Mouse (Mus musculus): Measurements from ENCODE around the gene Igfbp7.
"Not testable (repeated sequence)": the region's sequence is repeated elsewhere in the genome, so short reads cannot be mapped to it uniquely, and the experiment has no call there.

The Igfbp7 gene

GRCm38 (mm10) chr5:77407341-77408298 lies at the start of gene Igfbp7:
Gene Igfbp7 (minus strand): TSS chr5:77408041.
- DNase-seq (ENCODE audit: low read depth, low spot score), result peak; percentile 56

- no peak for DNase-seq (ENCODE audit: low read depth, low spot score)
Observed at GRCm38 (mm10) chr5:77452103-77452502, 44.3 kb upstream of the Igfbp7 start.

- DNase-seq (ENCODE audit: low read depth, low spot score), result no peak
Observed at GRCm38 (mm10) chr5:77449531-77449930, 41.7 kb upstream of the Igfbp7 start.

DNA sequence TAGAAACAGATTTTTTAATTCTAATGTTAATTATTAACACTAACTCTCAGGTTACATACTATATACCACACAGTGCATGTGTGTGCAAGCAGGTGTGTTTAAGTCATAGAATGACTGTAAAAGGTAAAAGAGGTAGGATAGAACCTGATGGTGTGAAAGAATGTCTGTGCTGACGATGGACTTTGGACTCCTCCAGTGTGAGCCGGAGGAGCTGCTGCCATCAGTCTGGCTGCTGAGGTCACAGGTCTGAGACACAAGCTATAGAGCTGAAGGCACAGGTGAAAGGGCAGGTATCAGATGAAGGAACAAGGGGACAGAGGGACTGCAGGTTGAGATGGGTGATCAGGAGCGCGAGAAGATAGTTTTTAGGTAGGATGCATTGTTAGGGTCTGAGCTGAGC lies 37.6 kb upstream of the Igfbp7 start:
- DNase-seq (ENCODE audit: low read depth, low spot score), result no peak

DNA sequence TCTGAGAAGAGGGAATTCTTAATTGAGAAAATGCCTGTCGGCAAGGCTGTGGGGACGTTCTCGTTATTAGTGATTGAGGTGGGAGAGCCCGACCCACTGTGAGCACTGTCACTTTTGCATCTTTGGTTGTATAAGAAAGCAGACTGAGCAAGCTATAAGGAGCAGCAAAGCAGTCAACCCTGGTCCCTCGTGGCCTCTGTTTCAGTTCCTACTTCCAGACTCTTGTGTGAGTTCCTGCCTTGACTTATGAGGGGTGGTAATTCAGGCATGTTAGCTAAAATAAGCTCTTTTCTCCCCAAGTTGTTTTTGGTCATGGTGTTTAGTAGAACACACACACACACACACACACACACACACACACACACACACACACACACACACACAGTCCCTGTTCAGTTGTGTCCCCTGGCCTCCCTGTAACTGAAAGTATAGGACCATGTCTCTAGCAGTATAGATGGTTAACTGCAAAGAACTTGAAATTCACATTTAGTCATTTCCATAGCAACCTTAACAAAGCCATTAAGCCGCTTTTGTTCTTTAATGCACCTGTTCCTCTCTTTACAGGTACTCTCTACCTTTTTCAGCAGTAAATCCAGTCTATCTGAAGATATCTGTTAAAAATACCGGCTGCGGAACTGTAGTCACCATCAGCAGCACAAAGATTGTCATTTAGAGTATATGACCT lies 36.2 kb upstream of the Igfbp7 start:
- no peak for DNase-seq (ENCODE audit: low read depth, low spot score)

- DNase-seq (ENCODE audit: low read depth, low spot score), result no peak
Observed at GRCm38 (mm10) chr5:77442856-77443623, 35.2 kb upstream of the Igfbp7 start.

DNA sequence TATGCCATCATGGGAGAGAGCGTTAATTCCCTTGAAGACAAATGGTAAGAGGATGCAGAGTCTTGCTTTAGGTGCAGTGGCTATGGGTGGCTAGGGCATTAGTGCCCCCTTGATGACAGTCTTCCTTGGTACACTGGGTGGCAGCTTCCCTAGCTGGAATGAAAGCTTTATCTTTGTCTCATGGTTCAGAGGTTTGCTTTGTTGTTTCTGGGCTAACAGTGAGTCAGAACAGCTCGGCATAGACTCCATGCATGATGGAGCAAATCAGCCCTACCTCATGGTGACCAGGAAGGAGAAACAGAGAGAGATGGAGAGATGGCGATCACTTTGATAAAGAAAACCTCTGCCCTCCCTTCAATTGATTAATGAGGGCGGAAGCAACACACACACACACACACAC lies 28.5 kb upstream of the Igfbp7 start:
- DNase-seq (ENCODE audit: low read depth, low spot score), result no peak

DNA sequence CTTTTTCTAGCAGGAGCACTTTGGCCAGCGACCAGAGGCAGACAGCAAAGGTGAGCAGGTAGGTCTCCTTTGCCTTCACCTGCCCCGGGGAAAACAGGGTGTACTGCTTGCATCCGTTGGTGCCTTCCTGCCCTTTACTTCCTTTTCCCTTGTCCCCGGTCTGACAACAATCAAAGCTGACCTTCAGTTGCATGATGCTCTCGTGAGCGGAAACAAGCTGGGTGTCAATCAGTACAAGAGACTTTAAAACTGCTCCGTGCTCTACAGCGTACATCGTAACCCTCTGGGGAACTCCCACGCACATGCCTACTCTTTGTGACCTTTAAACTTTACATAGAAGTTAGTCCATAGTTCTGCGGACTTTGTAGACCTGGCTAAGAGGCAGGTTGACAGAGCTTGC lies 26.2 kb upstream of the Igfbp7 start:
- DNase-seq (ENCODE audit: low read depth, low spot score), result no peak

GRCm38 (mm10) chr5:77433561-77433960 lies 25.7 kb upstream of the Igfbp7 start:
- DNase-seq (ENCODE audit: low read depth, low spot score), result no peak

- DNase-seq (ENCODE audit: low read depth, low spot score), result no peak
Observed at GRCm38 (mm10) chr5:77433119-77433518, 25.3 kb upstream of the Igfbp7 start.

- DNase-seq (ENCODE audit: low read depth, low spot score), result no peak
Observed at GRCm38 (mm10) chr5:77432446-77432845, 24.6 kb upstream of the Igfbp7 start.

GRCm38 (mm10) chr5:77431068-77431467 lies 23.2 kb upstream of the Igfbp7 start:
- no peak for DNase-seq (ENCODE audit: low read depth, low spot score)

GRCm38 (mm10) chr5:77430471-77430870 lies 22.6 kb upstream of the Igfbp7 start:
- no peak for DNase-seq (ENCODE audit: low read depth, low spot score)

- DNase-seq (ENCODE audit: low read depth, low spot score), result no peak
Observed at GRCm38 (mm10) chr5:77430049-77430448, 22.2 kb upstream of the Igfbp7 start.

DNA sequence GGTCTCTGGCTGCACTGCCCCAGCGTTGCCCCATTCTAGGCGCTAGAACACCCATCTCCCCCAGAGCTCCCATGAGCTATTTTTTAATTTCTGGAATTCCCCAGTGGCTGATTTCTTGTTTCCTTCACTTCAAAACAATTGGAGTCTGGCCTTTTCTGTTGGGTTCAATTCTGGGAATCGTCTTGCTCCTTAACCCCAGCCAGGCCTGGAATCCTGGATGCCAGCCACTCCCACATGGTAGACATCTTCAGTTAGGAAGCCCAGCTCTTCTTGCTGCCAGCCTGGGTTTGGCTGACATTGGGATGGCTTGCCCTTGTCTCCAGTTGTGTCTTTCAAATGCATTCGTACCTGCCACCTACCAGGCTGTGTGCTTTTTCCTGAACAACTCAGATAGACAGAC lies 20.7 kb upstream of the Igfbp7 start:
- no peak for DNase-seq (ENCODE audit: low read depth, low spot score)

- DNase-seq (ENCODE audit: low read depth, low spot score), result no peak
Observed at GRCm38 (mm10) chr5:77427986-77428385, 20.1 kb upstream of the Igfbp7 start.

DNA sequence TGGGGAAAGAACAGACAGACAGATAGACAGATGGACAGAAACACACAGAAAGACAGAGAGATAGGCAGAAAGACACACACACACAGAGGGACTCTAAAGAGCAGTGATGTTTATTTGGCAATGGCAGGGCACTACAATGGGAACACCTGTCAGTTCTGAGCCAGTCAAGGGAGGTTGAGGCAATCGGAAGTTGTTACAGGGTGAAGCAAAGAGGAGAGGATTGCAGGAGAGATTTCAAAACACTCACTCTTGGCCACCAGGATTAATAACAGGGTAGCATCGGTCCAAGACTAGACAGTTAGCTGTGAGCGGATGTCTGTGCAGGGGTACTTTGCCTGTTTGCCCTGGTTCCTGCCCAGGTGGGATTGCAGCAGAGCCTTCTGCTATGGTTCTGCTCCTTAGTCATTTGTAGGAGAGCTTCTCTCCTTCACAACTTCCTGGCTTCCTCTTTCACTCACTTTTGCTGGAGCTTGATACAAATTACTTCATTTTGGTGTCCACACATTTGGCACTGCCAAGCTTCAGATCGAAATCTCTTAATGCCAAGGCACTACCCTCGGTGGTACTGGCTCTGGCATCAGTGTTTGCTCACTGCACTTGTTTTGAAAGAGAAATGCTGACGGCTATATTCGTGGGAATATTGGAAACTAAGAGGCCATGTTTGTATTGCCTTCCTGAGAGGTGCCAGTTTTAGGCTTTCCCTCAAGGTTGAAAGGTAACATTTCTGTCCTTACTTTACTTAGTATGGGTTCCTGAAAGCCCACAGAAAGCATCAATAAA lies 18.1 kb upstream of the Igfbp7 start:
- no peak for DNase-seq (ENCODE audit: low read depth, low spot score)

- not testable (repeated sequence) for DNase-seq (ENCODE audit: low read depth, low spot score)
Observed at GRCm38 (mm10) chr5:77419537-77419936, 11.7 kb upstream of the Igfbp7 start.

GRCm38 (mm10) chr5:77416058-77416457 lies 8.2 kb upstream of the Igfbp7 start:
- no peak for DNase-seq (ENCODE audit: low read depth, low spot score)

DNA sequence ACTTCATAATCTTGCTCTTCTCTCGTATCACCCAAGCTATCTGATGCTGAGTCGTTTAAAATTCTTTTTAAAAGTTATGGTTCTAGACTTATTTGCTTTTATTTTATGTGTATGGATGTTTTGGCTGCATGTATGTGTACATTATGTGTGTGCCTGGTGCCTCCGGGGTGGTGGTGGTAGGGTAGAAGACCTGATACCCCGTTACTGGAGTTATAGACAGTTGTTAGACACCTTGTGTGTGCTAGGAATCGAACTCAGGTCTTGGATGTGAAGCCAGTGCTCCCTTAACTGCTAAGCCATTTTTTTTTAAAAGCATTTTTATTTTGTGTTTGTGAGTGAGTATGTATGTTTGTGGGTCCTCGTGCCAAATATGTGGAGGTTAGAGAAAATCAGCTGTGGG lies 689 bp upstream of the Igfbp7 start:
- no peak for DNase-seq (ENCODE audit: low read depth, low spot score)

GRCm38 (mm10) chr5:77406371-77406871 lies 1.4 kb downstream of the Igfbp7 start:
- DNase-seq (ENCODE audit: low read depth, low spot score), result no peak

Data from retina, postnatal 7 days (tissue).